Mouse (Mus musculus) liver, adult 2 months (tissue): ENCODE measurements around the gene Slc23a2.

Source experiments
- CTCF ChIP-seq: fragments of 200-500 bp; IDR thresholded peaks from 2 replicates; pipeline ENCODE4 v1.5.1; 2011; ENCODE audit warnings: low read depth, low read length, control low read depth
- POLR2A ChIP-seq: fragments of 200-500 bp; IDR thresholded peaks from 2 replicates; pipeline ENCODE4 v1.6.1; 2011; ENCODE audit warnings: low read length, control low read depth; ENCODE audit not compliant: insufficient read depth; ENCODE audit errors: extremely low read depth

GRCm38 (mm10) chr2:132051798-132052197, 93.1 kb downstream of the Slc23a2 start:
- TF ChIP-seq CTCF (no peak), POLR2A (no peak)
